Mouse (Mus musculus): Measurements from ENCODE around the gene Lsm10. TPM values are rescaled to one million over a fixed set of nuclear protein-coding genes. Genes with fewer than 3 reads are reported as not detected.
A peak's percentile ranks its signal among the peaks of the same experiment; 100 is the strongest.
"Not testable (repeated sequence)": the region's sequence is repeated elsewhere in the genome, so short reads cannot be mapped to it uniquely, and the experiment has no call there.

The Lsm10 gene
- polyA plus RNA-seq, 1 experiment from 2014 or later, result 46.7 TPM

- Histone ChIP-seq H3K4me3 (replicated peaks) (no peak overlapping the region), H3K27me3 (replicated peaks) (no peaks in the 10 kb centered on the region), H3K9me3 (no peaks in the 10 kb centered on the region), H3K9ac (no peak overlapping the region), H3K27ac (no peak overlapping the region), H3K4me2 (no peak overlapping the region), H3K4me1 (no peaks in the 10 kb centered on the region), H3K36me3 (no peaks in the 10 kb centered on the region)
- no peak for ATAC-seq (ENCODE audit: insufficient read depth, low FRiP score, low read depth)
- 73% methylated on average over 6 of the region's 6 CpGs for WGBS
Measured at GRCm38 (mm10) chr4:126077833-126078232, 18.6 kb upstream of the Lsm10 start.

DNA sequence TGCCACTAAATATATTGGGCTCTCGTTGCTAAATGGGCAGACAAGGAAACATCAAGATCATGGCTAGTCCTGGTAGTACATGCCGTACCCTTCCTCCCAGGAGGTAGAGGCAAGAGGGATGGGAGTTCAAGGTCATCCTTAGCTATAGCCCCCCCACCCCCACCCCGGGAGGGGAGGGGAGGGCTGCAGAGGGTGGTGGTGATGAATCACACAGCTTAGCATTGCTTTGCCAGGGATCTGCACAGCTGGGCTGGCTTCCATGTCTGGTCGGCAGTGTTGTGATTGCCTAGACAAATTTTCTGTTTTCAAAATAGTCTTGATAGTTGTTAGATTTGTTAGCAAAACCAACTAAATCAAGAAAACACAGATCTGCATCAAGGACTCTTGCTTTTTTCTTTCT lies 17.2 kb upstream of the Lsm10 start:
- Histone ChIP-seq H3K4me1 (no peaks in the 10 kb centered on the region), H3K27ac (no peak overlapping the region), H3K4me3 (replicated peaks) (no peak overlapping the region), H3K4me2 (no peak overlapping the region), H3K9me3 (no peaks in the 10 kb centered on the region), H3K27me3 (replicated peaks) (no peaks in the 10 kb centered on the region), H3K9ac (no peak overlapping the region), H3K36me3 (no peaks in the 10 kb centered on the region)
- 70% methylated on average over 4 of the region's 4 CpGs for WGBS
- no peak for ATAC-seq (ENCODE audit: insufficient read depth, low FRiP score, low read depth)

DNA sequence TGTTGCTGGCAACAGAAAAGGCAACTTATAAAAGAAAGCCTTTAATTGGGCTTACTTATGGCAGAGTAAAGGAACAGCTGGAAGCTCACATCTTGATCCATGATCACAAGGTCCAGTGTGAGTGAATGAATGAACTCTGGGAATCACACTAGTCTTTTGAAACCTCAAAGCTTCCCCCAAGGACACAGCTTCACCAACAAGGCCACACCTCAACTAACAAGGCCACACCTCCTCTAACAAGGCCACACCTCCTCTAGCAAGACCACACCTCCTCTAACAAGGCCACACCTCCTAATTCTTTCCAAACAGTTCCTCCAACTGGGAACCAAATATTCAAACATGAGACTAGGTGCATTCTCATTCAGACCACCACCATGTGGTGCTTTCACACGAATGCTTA lies 14.8 kb upstream of the Lsm10 start:
- H3K9ac ChIP-seq, result no peak overlapping the region
- ATAC-seq (ENCODE audit: insufficient read depth, low FRiP score, low read depth), result no peak
- H3K4me2 ChIP-seq, result no peak overlapping the region
- H3K4me1 ChIP-seq, result 0 out of 2 replicates have a peak, but pooled peaks cover 3% of the 10 kb centered on the region
- 83% methylated on average over 1 of the region's 1 CpGs for WGBS
- H3K27me3 ChIP-seq (replicated peaks), result no peaks in the 10 kb centered on the region
- H3K27ac ChIP-seq, result no peak overlapping the region
- H3K9me3 ChIP-seq, result no peaks in the 10 kb centered on the region
- H3K4me3 ChIP-seq (replicated peaks), result no peak overlapping the region
- no peaks in the 10 kb centered on the region for H3K36me3 ChIP-seq

- ATAC-seq (ENCODE audit: insufficient read depth, low FRiP score, low read depth), result 0 out of 2 replicates have a peak, but pooled peaks have one; percentile 12
- WGBS, result 79% methylated on average over 9 of the region's 9 CpGs
Measured at GRCm38 (mm10) chr4:126083021-126083420, 13.4 kb upstream of the Lsm10 start.

GRCm38 (mm10) chr4:126084382-126084781 lies 12.0 kb upstream of the Lsm10 start:
- no peak overlapping the region for H3K9ac ChIP-seq
- H3K27me3 ChIP-seq (replicated peaks), result no peaks in the 10 kb centered on the region
- H3K27ac ChIP-seq, result no peak overlapping the region
- 0 out of 2 replicates have a peak, but pooled peaks cover 3% of the 10 kb centered on the region for H3K4me1 ChIP-seq
- H3K9me3 ChIP-seq, result no peaks in the 10 kb centered on the region
- 69% methylated on average over 8 of the region's 8 CpGs for WGBS
- no peak for ATAC-seq (ENCODE audit: insufficient read depth, low FRiP score, low read depth)
- H3K4me3 ChIP-seq (replicated peaks), result no peak overlapping the region
- H3K4me2 ChIP-seq, result no peak overlapping the region
- no peaks in the 10 kb centered on the region for H3K36me3 ChIP-seq

More at GRCm38 (mm10) chr4:126083021-126083420, 13.4 kb upstream of the Lsm10 start:
- no peaks in the 10 kb centered on the region for H3K36me3 ChIP-seq
- no peak overlapping the region for H3K4me2 ChIP-seq
- 0 out of 2 replicates have a peak, but pooled peaks cover 3% of the 10 kb centered on the region for H3K4me1 ChIP-seq
- H3K9me3 ChIP-seq, result no peaks in the 10 kb centered on the region
- H3K9ac ChIP-seq, result no peak overlapping the region
- no peak overlapping the region for H3K4me3 ChIP-seq (replicated peaks)
- H3K27me3 ChIP-seq (replicated peaks), result no peaks in the 10 kb centered on the region
- H3K27ac ChIP-seq, result no peak overlapping the region

DNA sequence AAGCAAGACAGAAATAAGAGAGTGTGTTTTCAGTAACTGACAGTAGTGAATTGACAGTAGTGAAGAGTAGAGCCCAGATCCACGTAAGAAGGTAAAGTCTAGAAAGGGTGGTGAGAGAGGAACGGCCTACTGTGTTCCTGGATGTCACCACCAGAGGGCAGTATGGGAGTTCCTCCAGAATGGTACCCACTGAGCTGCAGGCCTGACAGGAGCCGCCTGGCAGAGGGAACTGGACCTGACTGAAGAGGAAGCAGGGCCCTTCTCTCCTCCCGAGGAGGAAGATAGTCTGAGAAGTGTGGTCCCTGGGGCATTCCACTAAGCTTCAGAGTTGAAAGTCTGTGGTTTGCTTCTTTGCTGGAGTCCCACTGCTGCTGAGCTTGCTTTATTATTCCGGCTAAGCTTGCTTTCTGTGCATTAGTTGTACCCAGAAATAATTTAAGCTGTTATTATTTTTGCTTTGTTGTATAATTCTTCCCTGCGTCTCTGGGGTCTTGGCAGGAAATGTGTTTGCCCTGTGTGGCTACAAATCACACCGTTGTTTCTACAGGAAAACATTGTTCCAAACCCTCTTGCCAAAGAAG lies 10.3 kb upstream of the Lsm10 start:
- H3K9me3 ChIP-seq, result no peaks in the 10 kb centered on the region
- no peaks in the 10 kb centered on the region for H3K27me3 ChIP-seq (replicated peaks)
- H3K36me3 ChIP-seq, result no peaks in the 10 kb centered on the region
- WGBS, result 29% methylated on average over 7 of the region's 7 CpGs
- H3K4me1 ChIP-seq, result 0 out of 2 replicates have a peak, but pooled peaks cover 3% of the 10 kb centered on the region
- H3K9ac ChIP-seq, result no peak overlapping the region
- H3K4me2 ChIP-seq, result no peak overlapping the region
- H3K4me3 ChIP-seq (replicated peaks), result no peak overlapping the region
- H3K27ac ChIP-seq, result peak overlapping the region; percentile 44; the same call in 1 of the 2 replicates
- peak; percentile 78 for ATAC-seq (ENCODE audit: insufficient read depth, low FRiP score, low read depth)

GRCm38 (mm10) chr4:126090101-126090847 lies 6.1 kb upstream of the Lsm10 start:
- no peak overlapping the region for H3K4me3 ChIP-seq (replicated peaks)
- 0 out of 2 replicates have a peak, but pooled peaks cover 3% of the 10 kb centered on the region for H3K4me1 ChIP-seq
- no peaks in the 10 kb centered on the region for H3K9me3 ChIP-seq
- H3K9ac ChIP-seq, result no peak overlapping the region
- no peaks in the 10 kb centered on the region for H3K27me3 ChIP-seq (replicated peaks)
- no peak overlapping the region for H3K4me2 ChIP-seq
- WGBS, result 64% methylated on average over 7 of the region's 7 CpGs
- no peaks in the 10 kb centered on the region for H3K36me3 ChIP-seq
- peak; percentile 54 for ATAC-seq (ENCODE audit: insufficient read depth, low FRiP score, low read depth)
- H3K27ac ChIP-seq, result 0 out of 2 replicates have a peak overlapping the region, but pooled peaks have one; percentile 19

DNA sequence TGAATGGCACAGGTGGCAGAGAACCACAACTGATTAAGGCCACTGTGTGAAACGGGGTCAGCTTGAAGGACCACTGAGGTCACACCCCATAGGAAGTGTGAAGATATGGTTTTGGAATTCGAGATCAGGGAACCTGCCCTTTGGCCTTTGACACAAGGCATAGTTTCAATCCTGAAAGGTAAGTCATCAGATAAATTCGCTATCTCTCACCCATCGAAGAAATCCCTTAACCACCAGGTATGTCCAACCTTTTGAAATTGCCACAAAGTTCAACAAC lies 5.6 kb upstream of the Lsm10 start:
- Histone ChIP-seq H3K4me2 (no peak overlapping the region), H3K9me3 (no peaks in the 10 kb centered on the region), H3K4me3 (replicated peaks) (no peak overlapping the region), H3K9ac (no peak overlapping the region), H3K27me3 (replicated peaks) (no peaks in the 10 kb centered on the region), H3K27ac (no peak overlapping the region), H3K36me3 (no peaks in the 10 kb centered on the region), H3K4me1 (0 out of 2 replicates have a peak, but pooled peaks cover 3% of the 10 kb centered on the region)
- WGBS, result 60% methylated on average over 4 of the region's 4 CpGs
- no peak for ATAC-seq (ENCODE audit: insufficient read depth, low FRiP score, low read depth)

DNA sequence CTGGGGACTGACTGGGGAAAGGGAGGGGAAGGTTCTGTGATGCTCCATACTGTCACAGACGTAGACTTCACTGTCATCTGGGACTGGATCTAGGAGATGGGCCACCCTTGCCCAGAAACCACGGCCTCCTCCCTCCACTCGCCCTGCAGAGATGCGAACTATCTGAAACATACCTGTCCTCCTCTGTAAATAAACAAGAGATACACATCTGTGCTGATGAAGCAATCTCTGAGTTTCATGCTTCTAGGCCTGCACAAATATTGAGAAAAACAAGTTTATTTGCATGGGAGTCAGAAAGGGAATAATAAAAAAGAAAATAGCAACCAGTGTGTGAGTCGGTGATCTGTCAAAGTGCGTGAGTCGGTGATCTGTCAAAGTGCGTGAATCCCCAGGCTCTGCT lies 4.5 kb upstream of the Lsm10 start:
- no peaks in the 10 kb centered on the region for H3K36me3 ChIP-seq
- H3K4me1 ChIP-seq, result 0 out of 2 replicates have a peak, but pooled peaks cover 1% of the 10 kb centered on the region
- H3K9me3 ChIP-seq, result no peaks in the 10 kb centered on the region
- no peak overlapping the region for H3K4me3 ChIP-seq (replicated peaks)
- no peak overlapping the region for H3K27ac ChIP-seq
- H3K27me3 ChIP-seq (replicated peaks), result no peaks in the 10 kb centered on the region
- no peak for ATAC-seq (ENCODE audit: insufficient read depth, low FRiP score, low read depth)
- H3K9ac ChIP-seq, result no peak overlapping the region
- WGBS, result 75% methylated on average over 8 of the region's 8 CpGs
- H3K4me2 ChIP-seq, result no peak overlapping the region

DNA sequence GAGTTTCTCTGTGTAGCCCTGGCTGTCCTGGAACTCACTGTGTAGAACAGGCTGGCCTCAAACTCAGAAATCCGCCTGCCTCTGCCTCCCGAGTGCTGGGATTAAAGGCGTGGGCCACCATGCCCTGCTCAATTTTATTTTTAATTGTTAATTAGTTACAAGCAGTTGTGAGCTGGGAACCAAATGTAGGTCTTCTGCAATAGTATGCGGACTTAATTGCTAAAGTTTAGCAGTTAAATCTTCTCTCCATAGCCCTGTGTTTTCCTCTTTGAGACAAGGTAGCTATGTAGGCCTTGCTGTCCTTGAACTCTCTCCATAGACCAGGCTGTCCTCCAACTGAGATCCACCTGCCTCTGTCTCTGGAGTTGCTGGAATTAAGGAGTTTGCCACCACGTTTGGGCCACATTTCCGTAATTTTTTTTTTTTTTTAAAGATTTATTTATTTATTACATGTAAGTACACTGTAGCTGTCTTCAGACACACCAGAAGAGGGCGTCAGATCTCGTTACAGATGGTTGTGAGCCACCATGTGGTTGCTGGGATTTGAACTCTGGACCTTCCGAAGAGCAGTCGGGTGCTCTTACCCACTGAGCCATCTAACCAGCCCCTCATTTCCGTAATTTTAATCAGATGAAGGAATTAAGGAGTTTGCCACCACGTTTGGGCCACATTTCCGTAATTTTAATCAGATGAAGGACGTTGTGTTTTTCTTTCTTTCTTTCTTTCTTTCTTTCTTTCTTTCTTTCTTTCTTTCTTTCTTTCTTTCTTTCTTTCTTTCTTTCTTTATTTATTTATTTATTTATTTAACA lies 597 bp upstream of the Lsm10 start:
- H3K4me2 ChIP-seq, result peak overlapping the region; percentile 66; the same call in 1 of the 2 replicates
- WGBS, result 52% methylated on average over 14 of the region's 14 CpGs
- not testable (repeated sequence) for H3K9me3 ChIP-seq; ATAC-seq (ENCODE audit: insufficient read depth, low FRiP score, low read depth); H3K9ac ChIP-seq; H3K27ac ChIP-seq; H3K36me3 ChIP-seq; H3K27me3 ChIP-seq (replicated peaks)
- H3K4me1 ChIP-seq, result peaks cover 13% of the 10 kb centered on the region; the same call in 1 of the 2 replicates
- H3K4me3 ChIP-seq (replicated peaks), result peak overlapping the region; percentile 76

DNA sequence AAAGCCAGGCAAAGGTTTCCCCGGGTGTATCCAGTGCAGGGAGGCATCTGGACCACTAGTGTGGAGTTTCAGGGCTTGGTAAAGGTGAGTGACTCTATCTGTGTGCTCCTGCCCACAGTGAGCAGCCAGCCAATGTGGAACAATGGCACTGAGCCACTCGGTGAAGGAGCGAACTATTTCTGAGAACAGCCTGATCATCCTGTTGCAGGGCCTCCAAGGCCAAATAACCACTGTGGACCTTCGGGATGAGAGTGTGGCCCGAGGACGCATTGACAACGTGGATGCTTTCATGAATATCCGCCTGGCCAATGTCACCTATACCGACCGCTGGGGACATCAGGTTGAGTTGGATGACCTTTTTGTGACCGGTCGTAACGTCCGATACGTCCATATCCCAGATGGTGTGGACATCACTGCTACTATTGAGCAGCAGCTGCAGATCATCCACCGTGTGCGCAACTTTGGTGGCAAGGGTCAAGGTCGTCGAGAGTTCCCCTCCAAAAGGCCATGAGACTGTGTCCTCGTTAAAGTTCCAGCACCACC lies 1.4 kb downstream of the Lsm10 start:
- no peak overlapping the region for H3K9ac ChIP-seq
- peaks cover 18% of the 10 kb centered on the region for H3K4me1 ChIP-seq
- H3K4me2 ChIP-seq, result no peak overlapping the region
- ATAC-seq (ENCODE audit: insufficient read depth, low FRiP score, low read depth), result no peak
- H3K4me3 ChIP-seq (replicated peaks), result no peak overlapping the region
- 91% methylated on average over 20 of the region's 20 CpGs for WGBS
- H3K27me3 ChIP-seq (replicated peaks), result no peaks in the 10 kb centered on the region
- no peaks in the 10 kb centered on the region for H3K36me3 ChIP-seq
- no peak overlapping the region for H3K27ac ChIP-seq
- H3K9me3 ChIP-seq, result no peaks in the 10 kb centered on the region
